Mouse (Mus musculus) small intestine, adult 2 months (tissue): ENCODE measurements around the gene Kxd1.

Experiments
- CTCF ChIP-seq: fragments of 200-500 bp; IDR thresholded peaks from 2 replicates; pipeline ENCODE4 v1.5.1; 2012; ENCODE audit warnings: low read depth, mild to moderate bottlenecking, control low read depth, inconsistent platforms, low read length, moderate library complexity, mixed read lengths; ENCODE audit not compliant: insufficient replicate concordance, insufficient read length; ENCODE audit errors: extremely low read depth
- POLR2A ChIP-seq: fragments of 200-500 bp; IDR thresholded peaks from 2 replicates; pipeline ENCODE4 v1.6.1; 2012; ENCODE audit warnings: low read depth, mild to moderate bottlenecking, control low read depth, inconsistent platforms, low read length, moderate library complexity

DNA sequence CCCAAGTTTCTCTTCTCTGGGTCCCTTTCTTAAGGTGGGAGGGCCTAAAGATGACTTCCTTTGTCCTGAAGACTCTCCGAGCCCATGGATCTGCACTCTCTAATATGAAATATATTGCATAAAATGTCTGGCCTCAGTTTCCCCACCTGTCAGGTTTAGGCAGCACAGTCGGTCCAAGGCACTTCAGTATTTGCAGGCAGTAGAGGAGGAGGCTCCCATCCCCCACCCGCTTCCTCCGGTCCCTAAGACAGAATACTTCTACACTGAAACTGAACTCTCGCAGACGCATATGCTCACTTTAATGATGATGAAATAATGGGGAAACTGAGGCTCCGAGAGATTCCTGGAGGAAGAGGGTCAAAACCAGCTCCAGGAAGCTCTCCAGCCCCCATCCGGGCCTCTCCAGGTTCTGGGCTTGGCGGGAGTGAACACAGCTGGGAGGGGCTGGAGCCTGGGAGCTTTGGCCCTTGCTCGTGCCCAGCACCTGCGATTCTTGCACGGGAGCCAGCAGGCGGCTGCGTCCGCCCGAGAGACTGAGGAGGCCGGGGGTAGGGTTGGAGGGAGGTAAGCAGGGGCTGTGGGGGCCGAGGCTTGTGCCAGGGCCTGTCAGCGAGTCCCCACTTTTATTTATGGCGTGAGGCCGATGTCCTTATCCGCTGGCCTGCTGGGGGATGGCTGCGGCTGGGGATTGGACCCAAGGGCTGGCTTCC, 25.8 kb downstream of the Kxd1 start:
- no peak for TF ChIP-seq CTCF
- TF ChIP-seq POLR2A = no peak
